Mouse (Mus musculus) ES-E14 (cell line): ENCODE measurements around the gene Btbd18.

Experiments used
- CHD2 ChIP-seq: IDR thresholded peaks from 2 replicates; pipeline ENCODE4 v1.6.1; 2014; ENCODE audit warnings: mild to moderate bottlenecking, low read depth, low read length, inconsistent platforms
- ZC3H11A ChIP-seq: IDR thresholded peaks from 2 replicates; pipeline ENCODE4 v1.6.1; 2012; ENCODE audit warnings: low read depth, mild to moderate bottlenecking, inconsistent platforms, low read length, borderline replicate concordance
- ZNF384 ChIP-seq: IDR thresholded peaks from 2 replicates; pipeline ENCODE4 v1.6.1; 2012; ENCODE audit warnings: low read depth, low read length, inconsistent platforms

- no peak for TF ChIP-seq ZC3H11A
- TF ChIP-seq ZNF384 = no peak
- TF ChIP-seq CHD2 = no peak
Observed at GRCm38 (mm10) chr2:84612764-84613163, 46.1 kb upstream of the Btbd18 start.
